Mouse (Mus musculus): ENCODE measurements around the gene Fam13c.

DNA sequence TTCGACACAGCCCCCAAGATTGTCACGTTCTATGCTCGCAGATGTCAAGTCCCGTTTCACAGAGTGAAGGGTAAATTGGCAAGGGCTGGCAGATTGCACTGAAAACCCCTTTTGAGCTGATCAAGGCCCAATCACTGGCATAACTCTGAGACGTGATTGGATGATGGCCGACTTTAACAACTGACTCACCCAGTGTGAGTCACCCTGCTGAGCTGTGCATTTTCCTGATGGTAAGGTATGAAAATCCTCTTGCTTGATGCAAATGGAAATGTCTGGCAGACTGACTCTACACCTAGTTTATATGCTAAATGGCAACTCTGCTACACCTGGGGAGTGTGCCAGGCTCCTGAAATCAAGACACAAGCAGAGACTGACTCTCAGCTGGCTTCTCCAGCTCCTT, 42.1 kb upstream of the Fam13c start:
- TF ChIP-seq CTCF (IDR thresholded peaks at IDR 0.05; ENCODE audit: low read depth, low read length) (no peak), POLR2A (IDR thresholded peaks at IDR 0.05; ENCODE audit: extremely low read depth, insufficient read depth, low read length) (no peak)

Measured in liver, adult 2 months (tissue).